Mouse (Mus musculus) spleen, adult 2 months (tissue): ENCODE results near the gene Gm10961. TPM values are rescaled to one million over a fixed set of nuclear protein-coding genes. Genes with fewer than 3 reads are reported as not detected.

Experiments used
- DNase-seq, 2 experiments: peaks; one replicate each; pipeline versions ENCODE4 v3.0.0 to v3.0.0-alpha.2; 2012 to 2021; ENCODE audit warnings: low spot score in 2 of 2, low read depth in 1 of 2
- H3K27ac ChIP-seq: fragments of 200-500 bp; 2 replicates; pipeline ENCODE4 v1.5.1; 2012; ENCODE audit warnings: low read length, inconsistent platforms; ENCODE audit not compliant: insufficient read depth
- H3K27me3 ChIP-seq: fragments of 200-500 bp; 2 replicates; pipeline ENCODE4 v1.6.1; 2012; ENCODE audit warnings: mild to moderate bottlenecking, moderate library complexity, low read length, inconsistent platforms; ENCODE audit not compliant: control insufficient read depth, insufficient read depth
- H3K36me3 ChIP-seq: fragments of 200-500 bp; 2 replicates; pipeline ENCODE4 v1.6.1; 2012; ENCODE audit warnings: mild to moderate bottlenecking, low read length, inconsistent platforms; ENCODE audit not compliant: control insufficient read depth, insufficient read depth
- H3K4me1 ChIP-seq: fragments of 200-500 bp; 2 replicates; pipeline ENCODE4 v1.6.1; 2011; ENCODE audit warnings: inconsistent platforms; ENCODE audit not compliant: control insufficient read depth, insufficient read depth, insufficient read length
- H3K4me3 ChIP-seq: fragments of 200-500 bp; 2 replicates; pipeline ENCODE4 v1.5.1; 2011; ENCODE audit warnings: mild to moderate bottlenecking, inconsistent platforms; ENCODE audit not compliant: insufficient read depth, insufficient read length; ENCODE audit errors: extremely low read depth
- CTCF ChIP-seq: fragments of 200-500 bp; IDR thresholded peaks from 2 replicates; pipeline ENCODE4 v1.5.1; 2011; ENCODE audit warnings: mild to moderate bottlenecking, inconsistent platforms; ENCODE audit not compliant: insufficient read depth, insufficient read length, insufficient replicate concordance; ENCODE audit errors: extremely low read depth
- POLR2A ChIP-seq: fragments of 200-500 bp; IDR thresholded peaks from 2 replicates; pipeline ENCODE4 v1.6.1; 2011; ENCODE audit warnings: low read depth, low read length, inconsistent platforms
- WGBS: fragments of 180-500 bp; shearing (Covaris S2); methylation state at CpG from one replicate; pipeline ENCODE4 v1.1.7; 2018; 5-methylcytosine and 5-hydroxymethylcytosine counted together
- polyA plus RNA-seq: library from polyadenylated mRNA; depleted of rRNA; stranded (reverse); fragments of >200 nt; gene quantifications from 2 replicates; pipeline ENCODE4 v1.2.3, GENCODE M21; 2012

Gene Gm10961
- polyA plus RNA-seq, 1 experiment = not detected

- peaks cover 3% of the 10 kb centered on the region; the same call in 1 of the 2 replicates for H3K36me3 ChIP-seq
- H3K4me3 ChIP-seq = no peak overlapping the region
- 90% methylated on average over 2 of the region's 2 CpGs for WGBS
- no peaks in the 10 kb centered on the region for H3K27me3 ChIP-seq
- TF ChIP-seq POLR2A = no peak
- TF ChIP-seq CTCF = no peak
- H3K4me1 ChIP-seq = no peaks in the 10 kb centered on the region
- H3K27ac ChIP-seq = no peak overlapping the region
- DNase-seq = no peak
Measured at GRCm38 (mm10) chr3:107656151-107656550, 25.0 kb downstream of the Gm10961 start.

DNA sequence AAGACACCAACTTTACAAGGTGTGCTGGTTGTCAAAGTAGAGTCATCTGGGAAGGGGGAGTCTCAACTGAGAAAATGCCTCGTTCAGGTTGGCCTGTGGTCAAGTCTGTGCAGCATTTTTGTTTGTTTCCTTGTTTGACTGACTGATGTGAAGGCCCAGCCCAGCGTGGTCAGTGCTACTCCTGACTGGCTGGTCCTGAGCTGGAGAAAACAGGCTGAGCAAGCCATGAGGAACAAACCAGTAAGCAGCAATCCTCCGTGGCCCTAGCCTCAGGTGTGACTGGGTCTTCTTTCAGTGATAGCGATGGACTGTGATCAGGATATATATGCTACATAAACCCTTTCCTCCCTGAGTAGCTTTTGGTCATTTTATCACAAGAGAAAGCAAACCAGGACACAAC is 25.8 kb downstream of the Gm10961 start:
- Histone ChIP-seq H3K27me3 (no peaks in the 10 kb centered on the region), H3K4me1 (no peaks in the 10 kb centered on the region), H3K4me3 (no peak overlapping the region), H3K36me3 (peaks cover 3% of the 10 kb centered on the region; the same call in 1 of the 2 replicates), H3K27ac (no peak overlapping the region)
- WGBS = 79% methylated on average over 4 of the region's 4 CpGs
- TF ChIP-seq POLR2A = no peak
- TF ChIP-seq CTCF = no peak
- no peak for DNase-seq

GRCm38 (mm10) chr3:107659000-107659399 is 27.9 kb downstream of the Gm10961 start:
- Histone ChIP-seq H3K27ac (no peak overlapping the region), H3K4me1 (no peaks in the 10 kb centered on the region), H3K36me3 (peaks cover 4% of the 10 kb centered on the region; the same call in 1 of the 2 replicates), H3K27me3 (no peaks in the 10 kb centered on the region), H3K4me3 (no peak overlapping the region)
- TF ChIP-seq CTCF = no peak
- no peak for TF ChIP-seq POLR2A
- 94% methylated on average over 1 of the region's 1 CpGs for WGBS
- no peak for DNase-seq

GRCm38 (mm10) chr3:107664641-107665040 is 33.5 kb downstream of the Gm10961 start:
- TF ChIP-seq CTCF = no peak
- TF ChIP-seq POLR2A = no peak
- Histone ChIP-seq H3K4me3 (no peak overlapping the region), H3K27ac (no peak overlapping the region), H3K27me3 (no peaks in the 10 kb centered on the region), H3K36me3 (peaks cover 37% of the 10 kb centered on the region), H3K4me1 (no peaks in the 10 kb centered on the region)
- 94% methylated on average over 1 of the region's 1 CpGs for WGBS
- no peak for DNase-seq

DNA sequence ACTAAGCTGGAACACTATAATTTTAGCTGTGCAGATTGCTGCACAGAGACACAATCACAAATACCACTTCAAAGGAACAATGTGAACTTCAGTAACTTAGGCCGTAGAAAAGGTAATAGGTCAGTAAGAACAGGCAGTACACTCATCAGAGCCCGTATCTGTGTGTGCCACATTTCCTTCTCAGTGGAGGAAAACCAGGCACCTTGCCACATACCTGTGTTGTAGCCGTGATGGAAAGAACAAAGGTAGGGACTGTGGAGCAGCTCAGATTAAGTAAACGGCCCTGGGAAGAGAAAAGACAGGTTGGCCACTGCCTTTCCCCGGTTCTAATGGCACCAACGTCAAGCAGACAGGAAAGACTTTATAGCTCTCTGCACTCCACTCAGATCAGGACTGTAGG is 36.3 kb downstream of the Gm10961 start:
- Histone ChIP-seq H3K27me3 (no peaks in the 10 kb centered on the region), H3K4me1 (no peaks in the 10 kb centered on the region), H3K27ac (no peak overlapping the region), H3K4me3 (no peak overlapping the region), H3K36me3 (peaks cover 38% of the 10 kb centered on the region)
- no peak for DNase-seq
- WGBS = 92% methylated on average over 6 of the region's 6 CpGs
- no peak for TF ChIP-seq CTCF
- no peak for TF ChIP-seq POLR2A

DNA sequence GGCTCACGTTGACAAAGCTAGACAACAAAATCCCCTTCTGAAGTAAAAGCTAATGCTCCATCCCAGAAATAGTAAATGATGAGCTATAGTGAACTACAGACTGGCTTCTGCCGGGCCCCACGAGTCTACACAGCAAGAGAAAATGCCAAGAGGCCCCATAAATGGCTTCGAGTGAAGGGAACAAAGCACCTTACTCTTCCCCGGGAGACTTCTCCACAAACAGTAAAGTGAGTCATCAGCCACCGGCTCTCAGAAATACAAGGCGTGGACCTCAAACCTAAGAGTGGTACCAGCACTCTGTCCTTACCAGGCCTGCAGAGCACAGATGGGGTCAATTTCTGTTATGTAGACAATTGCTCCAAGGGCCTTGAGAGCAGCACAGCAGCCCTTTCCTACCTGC is 37.7 kb downstream of the Gm10961 start:
- no peak for DNase-seq
- Histone ChIP-seq H3K36me3 (peaks cover 42% of the 10 kb centered on the region), H3K27ac (no peak overlapping the region), H3K4me1 (no peaks in the 10 kb centered on the region), H3K27me3 (no peaks in the 10 kb centered on the region), H3K4me3 (no peak overlapping the region)
- 91% methylated on average over 7 of the region's 7 CpGs for WGBS
- no peak for TF ChIP-seq POLR2A
- TF ChIP-seq CTCF = no peak

GRCm38 (mm10) chr3:107670500-107670899 is 39.4 kb downstream of the Gm10961 start:
- H3K27me3 ChIP-seq = no peaks in the 10 kb centered on the region
- H3K4me1 ChIP-seq = no peaks in the 10 kb centered on the region
- TF ChIP-seq CTCF (no peak), POLR2A (no peak)
- no peak for DNase-seq
- H3K4me3 ChIP-seq = no peak overlapping the region
- 62% methylated on average over 4 of the region's 4 CpGs for WGBS
- peaks cover 38% of the 10 kb centered on the region for H3K36me3 ChIP-seq
- no peak overlapping the region for H3K27ac ChIP-seq
